Mouse (Mus musculus) kidney, adult 18-20 months (tissue): ENCODE data around the gene Ruvbl1.

Source experiments
- DNase-seq: peaks from one replicate; pipeline ENCODE4 v3.0.0; 2021

Gene Ruvbl1

DNA sequence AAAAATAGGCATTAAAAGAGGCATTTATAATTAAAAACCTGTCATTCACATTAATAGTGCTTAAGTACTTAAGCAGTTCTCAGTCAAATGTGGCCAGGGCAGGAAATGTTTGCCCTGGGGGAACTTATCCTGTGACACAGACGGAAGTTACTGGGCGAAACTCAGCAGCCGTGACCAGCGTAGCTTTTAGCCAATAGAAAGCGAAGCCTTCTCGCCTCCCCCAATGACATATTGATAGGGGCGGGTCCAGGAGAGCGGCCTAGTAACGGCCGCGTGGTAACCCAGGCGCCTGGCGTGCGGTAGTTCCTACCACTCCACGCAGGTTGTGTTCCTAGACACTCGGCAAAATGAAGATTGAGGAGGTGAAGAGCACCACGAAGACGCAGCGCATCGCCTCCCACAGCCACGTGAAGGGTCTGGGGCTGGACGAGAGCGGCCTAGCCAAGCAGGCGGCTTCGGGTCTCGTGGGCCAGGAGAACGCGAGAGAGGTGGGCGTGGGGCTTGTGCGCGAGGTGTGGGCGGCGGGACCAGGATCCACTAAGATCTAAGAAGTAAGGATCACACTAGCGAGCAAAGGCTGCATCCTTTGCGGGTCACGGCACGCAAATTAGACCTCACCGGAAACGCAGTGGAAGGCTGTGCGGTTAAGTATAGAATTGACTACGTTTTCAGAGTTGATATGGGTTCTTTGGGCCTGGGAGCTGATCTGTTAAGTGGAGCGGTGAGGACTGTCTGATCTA lies at the start of gene Ruvbl1:
Ruvbl1 (plus strand) TSS at position 229 of the 740 bp plus-strand sequence.
- peak; percentile 90 for DNase-seq

- peak; percentile 52 for DNase-seq
Measured at GRCm38 (mm10) chr6:88416130-88416758, 49.0 kb upstream of the Ruvbl1 start.

GRCm38 (mm10) chr6:88431202-88431601 lies 34.0 kb upstream of the Ruvbl1 start:
- peak; percentile 62 for DNase-seq

DNA sequence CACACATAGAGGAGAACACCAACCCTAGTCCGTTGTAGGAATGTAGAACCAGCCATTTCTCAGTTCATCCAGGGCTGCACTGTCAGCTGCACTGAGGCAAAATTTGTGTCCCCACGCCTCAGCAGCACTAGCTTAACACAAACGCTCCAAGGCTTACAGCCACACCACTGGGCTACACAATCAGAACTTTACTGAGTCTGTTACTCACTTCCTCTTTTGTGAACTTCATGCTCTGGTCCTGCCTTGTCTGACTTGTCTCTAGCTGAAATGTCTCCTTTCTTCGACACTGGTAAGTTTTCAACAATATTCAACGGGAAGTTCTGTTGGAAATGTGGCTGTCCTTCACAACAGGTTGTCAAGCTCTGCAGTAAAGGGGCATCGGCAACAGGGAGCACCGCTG lies 29.6 kb upstream of the Ruvbl1 start:
- no peak for DNase-seq

- DNase-seq, result no peak
Measured at GRCm38 (mm10) chr6:88439056-88439455, 26.2 kb upstream of the Ruvbl1 start.

GRCm38 (mm10) chr6:88442551-88442950 lies 22.7 kb upstream of the Ruvbl1 start:
- DNase-seq, result no peak

DNA sequence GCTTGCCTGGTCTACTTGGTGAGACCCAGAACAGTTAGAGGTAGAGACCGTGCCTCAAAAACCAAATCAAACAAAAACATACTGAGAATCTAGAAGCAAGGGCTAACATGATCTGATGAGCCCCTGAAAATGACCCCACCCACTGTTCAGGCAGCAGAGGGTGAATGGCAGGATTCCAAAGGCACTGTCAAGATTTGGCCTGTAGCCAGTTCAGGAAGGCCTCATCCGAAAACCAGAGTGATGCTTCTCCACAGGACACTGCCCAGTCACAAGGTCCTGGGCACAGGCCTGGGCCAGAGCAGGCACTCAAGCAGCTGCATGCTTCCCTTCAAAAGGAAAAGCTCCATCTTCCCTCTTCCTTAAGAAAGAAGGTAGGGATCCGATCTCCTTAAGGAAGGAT lies 21.8 kb upstream of the Ruvbl1 start:
- DNase-seq, result no peak

GRCm38 (mm10) chr6:88444076-88444750 lies 21.0 kb upstream of the Ruvbl1 start:
- DNase-seq, result no peak

GRCm38 (mm10) chr6:88445661-88446060 lies 19.5 kb upstream of the Ruvbl1 start:
- DNase-seq, result no peak

- DNase-seq, result peak; percentile 82
Measured at GRCm38 (mm10) chr6:88446063-88447002, 18.9 kb upstream of the Ruvbl1 start, which contains the start of gene Eefsec. Gene Eefsec (minus strand): TSS chr6:88446539.

- no peak for DNase-seq
Measured at GRCm38 (mm10) chr6:88447454-88447853, 17.8 kb upstream of the Ruvbl1 start.

DNA sequence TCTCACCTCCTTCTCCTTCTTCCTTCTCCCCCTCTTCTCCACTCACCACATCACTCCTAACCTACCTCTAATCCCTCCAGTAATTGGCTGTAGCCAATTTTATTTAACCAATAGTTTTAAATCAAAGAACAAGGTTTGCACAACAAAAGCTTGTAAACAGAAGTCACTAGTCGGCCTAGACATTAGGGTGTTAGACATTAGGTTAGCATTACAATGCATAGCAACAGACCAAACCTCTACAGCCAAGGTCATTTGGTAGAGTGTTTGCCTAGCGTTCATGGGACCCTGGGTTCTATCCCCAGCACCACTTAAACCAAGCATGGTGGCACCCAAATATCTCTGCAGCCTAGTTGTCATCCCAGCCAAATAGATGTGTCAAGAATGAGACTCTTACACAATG lies 10.7 kb upstream of the Ruvbl1 start:
- no peak for DNase-seq

GRCm38 (mm10) chr6:88469878-88470277 lies 4.7 kb downstream of the Ruvbl1 start:
- no peak for DNase-seq

- no peak for DNase-seq
Measured at GRCm38 (mm10) chr6:88480421-88480820, 15.2 kb downstream of the Ruvbl1 start.

GRCm38 (mm10) chr6:88483111-88483510 lies 17.9 kb downstream of the Ruvbl1 start:
- DNase-seq, result peak; percentile 9

- DNase-seq, result no peak
Measured at GRCm38 (mm10) chr6:88483913-88484312, 18.7 kb downstream of the Ruvbl1 start.

GRCm38 (mm10) chr6:88485378-88485777 lies 20.2 kb downstream of the Ruvbl1 start:
- DNase-seq, result peak; percentile 6

GRCm38 (mm10) chr6:88486893-88487292 lies 21.7 kb downstream of the Ruvbl1 start:
- DNase-seq, result peak; percentile 49

DNA sequence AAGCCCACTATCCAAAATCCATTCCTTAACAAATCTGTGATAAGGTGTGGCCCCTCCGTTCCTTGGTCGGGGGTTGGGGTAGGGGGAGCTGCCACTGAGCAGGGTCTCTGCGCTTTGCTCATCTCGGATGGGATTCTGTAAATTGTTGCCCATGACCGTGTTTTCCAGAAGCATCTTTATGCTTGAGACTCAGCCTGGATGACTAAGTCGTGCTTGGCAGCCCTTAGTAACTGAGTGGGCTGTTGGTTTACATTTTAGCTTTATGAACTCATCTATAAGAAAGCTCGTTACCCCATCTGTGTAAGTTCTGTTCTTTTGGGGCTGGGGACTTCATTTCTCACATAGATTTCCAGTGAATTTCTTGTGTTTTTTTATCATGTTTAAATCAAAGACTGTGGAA lies 23.8 kb downstream of the Ruvbl1 start:
- DNase-seq, result no peak

DNA sequence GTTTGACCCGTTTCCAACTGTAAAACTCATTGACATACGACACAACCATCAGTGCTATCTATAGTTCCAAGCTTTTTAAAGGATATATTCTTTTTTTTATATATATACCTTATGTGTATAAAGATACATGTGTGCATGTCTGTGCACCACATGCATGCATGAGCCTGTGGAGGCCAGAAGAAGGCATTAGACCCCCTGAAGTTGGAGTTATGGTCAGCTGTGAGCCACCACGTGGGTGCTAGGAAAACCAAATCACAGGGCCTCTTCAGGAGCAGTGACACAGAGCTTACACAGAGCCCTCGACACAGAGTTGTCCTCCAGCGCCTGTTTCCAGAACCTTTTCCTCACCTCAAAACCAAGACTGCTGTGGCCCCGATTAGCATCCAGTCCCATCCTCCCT lies 24.6 kb downstream of the Ruvbl1 start:
- no peak for DNase-seq

- no peak for DNase-seq
Measured at GRCm38 (mm10) chr6:88490629-88491354, 25.6 kb downstream of the Ruvbl1 start.

GRCm38 (mm10) chr6:88493712-88494111 lies 28.5 kb downstream of the Ruvbl1 start:
- DNase-seq, result no peak
